Mouse (Mus musculus): ENCODE results near the gene Lekr1.

- TF ChIP-seq CTCF (IDR thresholded peaks at IDR 0.05; ENCODE audit: extremely low read depth, insufficient read length, insufficient replicate concordance, low read depth, low read length) (no peak), POLR2A (IDR thresholded peaks at IDR 0.05; ENCODE audit: low read depth, low read length) (no peak)
Observed at GRCm38 (mm10) chr3:65637313-65637712, 28.7 kb upstream of the Lekr1 start.

Measured in small intestine, adult 2 months (tissue).